Mouse (Mus musculus) spleen, adult 18-20 months (tissue): Measurements from ENCODE around the gene Rhebl1.
"Not testable (repeated sequence)": the region's sequence is repeated elsewhere in the genome, so short reads cannot be mapped to it uniquely, and the experiment has no call there.

ENCODE experiments used
- DNase-seq, 2 experiments: peaks; one replicate each; pipeline ENCODE4 v3.0.0; 2022; ENCODE audit warnings: mixed read lengths in 2 of 2

Gene Rhebl1

GRCm38 (mm10) chr15:98893940-98894745 lies at the start of gene Rhebl1:
Rhebl1 (minus strand) TSS chr15:98894540.
- DNase-seq, result peak in 1 of 2 experiments; percentile 37

- DNase-seq, result no peak
These were observed 48.8 kb upstream of the Rhebl1 start for GRCm38 (mm10) chr15:98943133-98943532.

GRCm38 (mm10) chr15:98942081-98942480 lies 47.7 kb upstream of the Rhebl1 start:
- DNase-seq, result no peak

- DNase-seq, result no peak
These were observed 47.2 kb upstream of the Rhebl1 start for GRCm38 (mm10) chr15:98941539-98941938.

GRCm38 (mm10) chr15:98940816-98941215 lies 46.5 kb upstream of the Rhebl1 start:
- DNase-seq, result no peak

GRCm38 (mm10) chr15:98934217-98934839 lies 40.0 kb upstream of the Rhebl1 start, which contains the start of gene Tuba1b:
Tuba1b (minus strand) TSS chr15:98934565.
- DNase-seq, result peak; percentile 89

- peak; percentile 88 to 91 for DNase-seq
These were observed 39.5 kb upstream of the Rhebl1 start for GRCm38 (mm10) chr15:98933833-98934216.

GRCm38 (mm10) chr15:98933004-98933671 lies 38.8 kb upstream of the Rhebl1 start:
- DNase-seq, result not testable (repeated sequence)

GRCm38 (mm10) chr15:98930998-98931397 lies 36.7 kb upstream of the Rhebl1 start:
- no peak for DNase-seq

- DNase-seq, result no peak
These were observed 35.8 kb upstream of the Rhebl1 start for GRCm38 (mm10) chr15:98930017-98930734.

- DNase-seq, result peak in 1 of 2 experiments; percentile 33
These were observed 34.4 kb upstream of the Rhebl1 start for GRCm38 (mm10) chr15:98928598-98929240.

GRCm38 (mm10) chr15:98927566-98927965 lies 33.2 kb upstream of the Rhebl1 start:
- DNase-seq, result no peak

GRCm38 (mm10) chr15:98924682-98925081 lies 30.3 kb upstream of the Rhebl1 start:
- no peak for DNase-seq

- no peak for DNase-seq
These were observed 28.7 kb upstream of the Rhebl1 start for GRCm38 (mm10) chr15:98923031-98923537.

GRCm38 (mm10) chr15:98922581-98922980 lies 28.2 kb upstream of the Rhebl1 start:
- no peak for DNase-seq

- no peak for DNase-seq
These were observed 27.2 kb upstream of the Rhebl1 start for GRCm38 (mm10) chr15:98921510-98921909.

- DNase-seq, result not testable (repeated sequence)
These were observed 24.2 kb upstream of the Rhebl1 start for GRCm38 (mm10) chr15:98918499-98918895.

- peak; percentile 95 to 99 for DNase-seq
These were observed 23.5 kb upstream of the Rhebl1 start, which contains the start of gene Lmbr1l for GRCm38 (mm10) chr15:98917538-98918498. Lmbr1l (minus strand) TSS chr15:98918231.

- no peak for DNase-seq
These were observed 22.8 kb upstream of the Rhebl1 start for GRCm38 (mm10) chr15:98917091-98917490.

- DNase-seq, result no peak
These were observed 21.7 kb upstream of the Rhebl1 start for GRCm38 (mm10) chr15:98916016-98916415.

GRCm38 (mm10) chr15:98914903-98915302 lies 20.6 kb upstream of the Rhebl1 start:
- DNase-seq, result no peak
